Comparison of ENCODE assay signal across 22 mouse cellular contexts in genomic region chr1:37308743-37309100, GRCm38 (mm10). TPM values are rescaled to one million over a fixed set of nuclear protein-coding genes. Genes with fewer than 3 reads are reported as not detected.
DNase-seq lines count a peak whose midpoint lies in the region; ATAC-seq and TF ChIP-seq lines count a peak whose summit lies in the region.
"Had no signal": no experiment of that assay in that cellular context is flagged by ENCODE, and none has a peak within 500 bp of the region (broad histone marks: within the 10 kb centered on the region; RNA-seq: fewer than 3 reads in every experiment).

No protein-coding gene starts in this region.

- H3K4me1 ChIP-seq in spleen, adult 2 months (ENCODE audit: control insufficient read depth, insufficient read depth, insufficient read length) = peaks cover 40% of the 10 kb centered on the region; the same call in 1 of the 2 replicates
- H3K4me1 ChIP-seq in kidney, embryonic 14.5 days (ENCODE audit: control insufficient read depth, insufficient read depth, low read length) = 0 out of 2 replicates have a peak, but pooled peaks cover 6% of the 10 kb centered on the region
- no peaks in the 10 kb centered on the region for H3K4me1 ChIP-seq in hindbrain, embryonic 16.5 days (ENCODE audit: control insufficient read depth, insufficient read depth, low read depth, low read length)
- H3K4me1 ChIP-seq: forebrain, embryonic 10.5 days; lung, embryonic 15.5 days had no signal

- peak; percentile 53 for ATAC-seq in common myeloid progenitor, adult 5-6 weeks (replicated peaks; ENCODE audit: low read depth, poor library complexity, severe bottlenecking)
- ATAC-seq in megakaryocyte progenitor cell, adult 5-6 weeks (replicated peaks; ENCODE audit: poor library complexity) = peak; percentile 71
- ATAC-seq in kidney, embryonic 14.5 days (ENCODE audit: low FRiP score, low TSS enrichment) = no peak
- no peak for ATAC-seq in hindbrain, embryonic 16.5 days
- ATAC-seq: intestine, embryonic 16.5 days had no signal

- no peak for TF ChIP-seq CTCF in spleen, adult 2 months (IDR thresholded peaks at IDR 0.05; ENCODE audit: extremely low read depth, insufficient read depth, insufficient read length, insufficient replicate concordance)

- no peaks in the 10 kb centered on the region for H3K36me3 ChIP-seq in spleen, adult 2 months (ENCODE audit: control insufficient read depth, insufficient read depth, low read length)
- H3K36me3 ChIP-seq in kidney, embryonic 14.5 days (ENCODE audit: control insufficient read depth, insufficient read depth, low read length) = no peaks in the 10 kb centered on the region
- no peaks in the 10 kb centered on the region for H3K36me3 ChIP-seq in hindbrain, embryonic 16.5 days (ENCODE audit: control insufficient read depth, insufficient read depth, low read length)
- H3K36me3 ChIP-seq: forebrain, embryonic 10.5 days; hindbrain, embryonic 13.5 days; kidney, embryonic 15.5 days; lung, embryonic 15.5 days had no signal

- peak in 1 of 2 experiments; percentile 46 for DNase-seq in spleen, adult 2 months (ENCODE audit: low read depth in 1 of 2, low spot score in 2 of 2)
- DNase-seq in spleen, postnatal 10 days (ENCODE audit: low spot score in 2 of 2) = no peak
- no peak for DNase-seq in left cerebral cortex, adult 8-10 months (ENCODE audit: low spot score in 2 of 2)
- DNase-seq: adrenal gland, postnatal 25 days; cerebellum, adult 9-11 months; gastrocnemius, postnatal 36 days; kidney, postnatal 4 days; layer of hippocampus, adult 9-11 months; lung, postnatal 36 days; retina, postnatal 1 day; thymus, postnatal 25 days had no signal

- no peaks in the 10 kb centered on the region for H3K9me3 ChIP-seq in kidney, embryonic 14.5 days (ENCODE audit: control insufficient read depth, low read length)
- no peaks in the 10 kb centered on the region; the same call in 1 of the 2 replicates for H3K9me3 ChIP-seq in hindbrain, embryonic 16.5 days (ENCODE audit: control insufficient read depth, low read length)
- H3K9me3 ChIP-seq: hindbrain, embryonic 13.5 days; kidney, embryonic 15.5 days; lung, embryonic 15.5 days had no signal

- H3K27me3 ChIP-seq in spleen, adult 2 months (ENCODE audit: control insufficient read depth, insufficient read depth, low read length) = no peaks in the 10 kb centered on the region
- H3K27me3 ChIP-seq in kidney, embryonic 14.5 days (ENCODE audit: control insufficient read depth, insufficient read depth, low read length) = no peaks in the 10 kb centered on the region
- no peaks in the 10 kb centered on the region for H3K27me3 ChIP-seq in hindbrain, embryonic 16.5 days (replicated peaks; ENCODE audit: control insufficient read depth, insufficient read depth, low read length)
- H3K27me3 ChIP-seq: hindbrain, embryonic 13.5 days; kidney, embryonic 15.5 days; lung, embryonic 15.5 days had no signal

- 0 out of 2 replicates have a peak overlapping the region, but pooled peaks have one; percentile 43 for H3K27ac ChIP-seq in spleen, adult 2 months (ENCODE audit: insufficient read depth, low read length)
- no peak overlapping the region for H3K27ac ChIP-seq in kidney, embryonic 14.5 days (ENCODE audit: low read depth, low read length)
- no peak overlapping the region for H3K27ac ChIP-seq in hindbrain, embryonic 16.5 days (ENCODE audit: low read depth, low read length)
- H3K27ac ChIP-seq: forebrain, embryonic 10.5 days; hindbrain, embryonic 13.5 days; kidney, embryonic 15.5 days; liver, embryonic 14.5 days; lung, embryonic 15.5 days had no signal

- no peak for TF ChIP-seq POLR2A in spleen, adult 2 months (IDR thresholded peaks at IDR 0.05; ENCODE audit: low read depth, low read length)

- no peak overlapping the region for H3K4me3 ChIP-seq in spleen, adult 2 months (ENCODE audit: extremely low read depth, insufficient read depth, insufficient read length)
- no peak overlapping the region for H3K4me3 ChIP-seq in kidney, embryonic 14.5 days (ENCODE audit: low read length)
- no peak overlapping the region for H3K4me3 ChIP-seq in hindbrain, embryonic 16.5 days (ENCODE audit: low read length)
- H3K4me3 ChIP-seq: forebrain, embryonic 10.5 days; hindbrain, embryonic 13.5 days; kidney, embryonic 15.5 days; lung, embryonic 15.5 days had no signal

- H3K4me2 ChIP-seq in kidney, embryonic 14.5 days (replicated peaks; ENCODE audit: low read depth, low read length) = no peak overlapping the region
- no peak overlapping the region for H3K4me2 ChIP-seq in hindbrain, embryonic 16.5 days (ENCODE audit: low read length)
- H3K4me2 ChIP-seq: hindbrain, embryonic 13.5 days; kidney, embryonic 15.5 days; lung, embryonic 15.5 days; midbrain, embryonic 11.5 days had no signal

- WGBS in spleen, adult 2 months = 59% methylated on average over 3 of the region's 3 CpGs
- 59% methylated on average over 3 of the region's 3 CpGs for WGBS in kidney, embryonic 14.5 days
- WGBS in hindbrain, embryonic 16.5 days = 89% methylated on average over 3 of the region's 3 CpGs

- H3K9ac ChIP-seq in kidney, embryonic 14.5 days (ENCODE audit: low read depth, low read length) = no peak overlapping the region
- H3K9ac ChIP-seq in hindbrain, embryonic 16.5 days (ENCODE audit: low read depth, low read length) = no peak overlapping the region
- H3K9ac ChIP-seq: hindbrain, embryonic 13.5 days; kidney, embryonic 15.5 days; liver, embryonic 14.5 days; lung, embryonic 15.5 days had no signal

RNA-seq across cellular contexts. Expression of gene Inpp4a, which starts 9.1 kb away (rescaled TPM):
- polyA plus RNA-seq in spleen, adult 2 months (2012; rRNA removed) = 14.0 and 16.0 TPM in 2 replicates
- total RNA-seq in common myeloid progenitor, adult 5-6 weeks (2017) = 5.5 and 6.9 TPM in 2 replicates
- 9.5 and 10.0 TPM in 2 replicates for total RNA-seq in megakaryocyte progenitor cell, adult 5-6 weeks (2015)
- total RNA-seq in megakaryocyte progenitor cell, adult 5-6 weeks (2017) = 4.2 and 8.5 TPM in 2 replicates
- polyA plus RNA-seq in kidney, embryonic 14.5 days (2014; fragmentation: Nextera tagmentation; extraction: Ambion mirVana) = 17.8 and 18.6 TPM in 2 replicates
- 74.5 and 74.9 TPM in 2 replicates for polyA plus RNA-seq in hindbrain, embryonic 16.5 days (2015; fragmentation: Nextera tagmentation; extraction: Ambion mirVana)
- 100 to 1,000 TPM; 207 to 234 (median 221) TPM for total RNA-seq in left cerebral cortex, adult 8-10 months (2022)

Comparison
In these comparisons a context has a peak if more than half of its experiments do, and no peak if none do; other contexts are left out.
1. ATAC-seq: peak in common myeloid progenitor, adult 5-6 weeks (single experiment) and megakaryocyte progenitor cell, adult 5-6 weeks (single experiment); none in kidney, embryonic 14.5 days (single experiment) and hindbrain, embryonic 16.5 days (single experiment).
2. RNA of gene Inpp4a, which starts 9.1 kb away (total RNA-seq): 207 to 234 TPM in left cerebral cortex, adult 8-10 months; 4.2 to 10.0 TPM in megakaryocyte progenitor cell, adult 5-6 weeks and 5.5 to 6.9 TPM in common myeloid progenitor, adult 5-6 weeks; every median in the first group is over 10 times any median in the second.